ENCODE assay signal across 13 mouse cellular contexts in the genomic region with DNA sequence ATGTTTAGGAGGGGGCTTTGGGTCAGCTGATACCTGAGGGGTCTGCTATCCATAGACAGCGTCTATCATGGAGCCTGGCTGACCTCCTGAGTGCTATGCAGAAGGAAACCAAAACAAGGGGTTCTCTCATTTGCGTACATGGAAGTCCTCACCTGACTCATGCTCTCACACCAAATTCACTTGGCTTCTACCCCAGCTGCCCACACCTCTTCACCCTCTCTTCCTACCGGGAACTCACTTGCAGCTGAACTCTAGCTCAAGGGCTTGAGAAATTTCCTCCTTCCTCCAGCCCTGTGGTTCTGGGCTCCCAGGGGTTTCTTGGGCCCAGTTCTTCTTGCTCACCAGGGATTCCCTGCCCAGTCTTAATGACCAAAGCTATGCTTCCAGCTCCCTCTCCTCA. TPM values are rescaled to one million over a fixed set of nuclear protein-coding genes. Genes with fewer than 3 reads are reported as not detected.
A peak's percentile ranks its signal among the peaks of the same experiment; 100 is the strongest.
DNase-seq lines count a peak whose midpoint lies in the region; ATAC-seq lines count a peak whose summit lies in the region.
"Had no signal": no experiment of that assay in that cellular context is flagged by ENCODE, and none has a peak within 500 bp of the region (broad histone marks: within the 10 kb centered on the region; RNA-seq: fewer than 3 reads in every experiment).

No protein-coding gene starts in this region.

- no peaks in the 10 kb centered on the region for H3K27me3 ChIP-seq in heart, embryonic 13.5 days (replicated peaks)
- H3K27me3 ChIP-seq in intestine, embryonic 15.5 days (replicated peaks) = no peaks in the 10 kb centered on the region
- no peaks in the 10 kb centered on the region for H3K27me3 ChIP-seq in forebrain, embryonic 16.5 days (replicated peaks; ENCODE audit: control insufficient read depth, insufficient read depth, low read length)
- H3K27me3 ChIP-seq: embryonic facial prominence, embryonic 15.5 days; kidney, embryonic 15.5 days; midbrain, embryonic 13.5 days had no signal

- no peak overlapping the region for H3K9ac ChIP-seq in heart, embryonic 13.5 days
- H3K9ac ChIP-seq in intestine, embryonic 15.5 days = no peak overlapping the region
- no peak overlapping the region for H3K9ac ChIP-seq in forebrain, embryonic 16.5 days (replicated peaks; ENCODE audit: low read depth, low read length)
- H3K9ac ChIP-seq: embryonic facial prominence, embryonic 15.5 days; kidney, embryonic 15.5 days; liver, embryonic 14.5 days; midbrain, embryonic 13.5 days had no signal

- ATAC-seq in heart, embryonic 13.5 days (ENCODE audit: extremely low read depth, insufficient number of reproducible peaks, low FRiP score, low TSS enrichment) = no peak
- ATAC-seq in intestine, embryonic 15.5 days = no peak
- no peak for ATAC-seq in forebrain, embryonic 16.5 days
- ATAC-seq: midbrain, embryonic 13.5 days had no signal

- H3K36me3 ChIP-seq in heart, embryonic 13.5 days = no peaks in the 10 kb centered on the region
- no peaks in the 10 kb centered on the region for H3K36me3 ChIP-seq in intestine, embryonic 15.5 days
- peaks cover 10% of the 10 kb centered on the region for H3K36me3 ChIP-seq in macrophage (ENCODE audit: inconsistent target)
- H3K36me3 ChIP-seq in forebrain, embryonic 16.5 days (ENCODE audit: control insufficient read depth, insufficient read depth) = no peaks in the 10 kb centered on the region
- H3K36me3 ChIP-seq: embryonic facial prominence, embryonic 15.5 days; kidney, embryonic 15.5 days; midbrain, embryonic 13.5 days had no signal

- no peaks in the 10 kb centered on the region for H3K9me3 ChIP-seq in heart, embryonic 13.5 days
- no peaks in the 10 kb centered on the region for H3K9me3 ChIP-seq in intestine, embryonic 15.5 days
- no peaks in the 10 kb centered on the region for H3K9me3 ChIP-seq in forebrain, embryonic 16.5 days (ENCODE audit: control insufficient read depth, low read length)
- H3K9me3 ChIP-seq: embryonic facial prominence, embryonic 15.5 days; kidney, embryonic 15.5 days; midbrain, embryonic 13.5 days had no signal

- H3K4me3 ChIP-seq in heart, embryonic 13.5 days = no peak overlapping the region
- no peak overlapping the region for H3K4me3 ChIP-seq in intestine, embryonic 15.5 days (replicated peaks)
- peak overlapping the region; percentile 87 for H3K4me3 ChIP-seq in macrophage (ENCODE audit: inconsistent target)
- no peak overlapping the region for H3K4me3 ChIP-seq in forebrain, embryonic 16.5 days (replicated peaks; ENCODE audit: low read length)
- H3K4me3 ChIP-seq: embryonic facial prominence, embryonic 15.5 days; kidney, embryonic 15.5 days; midbrain, embryonic 13.5 days had no signal

- H3K79me2 ChIP-seq in macrophage (ENCODE audit: inconsistent target) = peaks cover 70% of the 10 kb centered on the region

- peaks cover 10% of the 10 kb centered on the region for H3K4me1 ChIP-seq in heart, embryonic 13.5 days
- H3K4me1 ChIP-seq in intestine, embryonic 15.5 days (replicated peaks) = peaks cover 13% of the 10 kb centered on the region; the same call in 1 of the 2 replicates
- H3K4me1 ChIP-seq in forebrain, embryonic 16.5 days (replicated peaks; ENCODE audit: control insufficient read depth, insufficient read depth, low read length) = no peaks in the 10 kb centered on the region
- H3K4me1 ChIP-seq: embryonic facial prominence, embryonic 15.5 days; midbrain, embryonic 13.5 days had no signal

- peak overlapping the region; percentile 3; the same call in 1 of the 2 replicates for H3K4me2 ChIP-seq in heart, embryonic 13.5 days
- H3K4me2 ChIP-seq in intestine, embryonic 15.5 days (replicated peaks) = peak overlapping the region; percentile 11; the same call in 1 of the 2 replicates
- H3K4me2 ChIP-seq in forebrain, embryonic 16.5 days (ENCODE audit: low read length) = no peak overlapping the region
- H3K4me2 ChIP-seq: embryonic facial prominence, embryonic 15.5 days; kidney, embryonic 15.5 days; midbrain, embryonic 13.5 days had no signal

- WGBS in heart, embryonic 13.5 days = 67% methylated on average over 3 of the region's 3 CpGs
- 71% methylated on average over 3 of the region's 3 CpGs for WGBS in intestine, embryonic 15.5 days
- WGBS in macrophage (ENCODE audit: missing documents) = 8% methylated on average over 3 of the region's 3 CpGs
- WGBS in forebrain, embryonic 16.5 days = 89% methylated on average over 3 of the region's 3 CpGs

- H3K27ac ChIP-seq in heart, embryonic 13.5 days (replicated peaks) = no peak overlapping the region
- no peak overlapping the region for H3K27ac ChIP-seq in intestine, embryonic 15.5 days
- H3K27ac ChIP-seq in macrophage = peak overlapping the region; percentile 97
- H3K27ac ChIP-seq in forebrain, embryonic 16.5 days (ENCODE audit: low read length) = no peak overlapping the region
- H3K27ac ChIP-seq: embryonic facial prominence, embryonic 15.5 days; kidney, embryonic 15.5 days; liver, embryonic 14.5 days; midbrain, embryonic 13.5 days had no signal

- no peak for DNase-seq in heart, postnatal 4 days
- peak; percentile 29 for DNase-seq in NIH3T3 (ENCODE audit: low read depth)
- no peak for DNase-seq in adrenal gland, postnatal 10 days
- DNase-seq in thymus, postnatal 0 days (ENCODE audit: low spot score) = no peak
- DNase-seq: cerebellum, adult 9-11 months had no signal

RNA-seq across cellular contexts. Expression of a gene that starts 0.6 kb away (rescaled TPM):
- polyA plus RNA-seq in heart, embryonic 13.5 days (2015; fragmentation: Nextera tagmentation; extraction: Ambion mirVana) = 0.62 and 1.2 TPM in 2 replicates
- 1 to 10 TPM in 1 of 2 experiments, under 1 TPM in 1; 0.86 to 1.3 TPM for total RNA-seq in heart, postnatal 4 days (2021)
- polyA plus RNA-seq in intestine, embryonic 15.5 days (2015; fragmentation: Nextera tagmentation; extraction: Ambion mirVana) = 1.1 TPM in 2 replicates
- 100 to 1,000 TPM in 8 of 26 experiments, 10 to 100 TPM in 18; 34.4 to 232 (median 82.6) TPM for total RNA-seq in macrophage (2018; cell fraction: chromatin; rRNA removed)
- 100 to 1,000 TPM; 244 to 546 (median 327) TPM for total RNA-seq in macrophage (2018; cell fraction: cytosol; rRNA removed)
- total RNA-seq in macrophage (2018; cell fraction: nucleus; rRNA removed) = 100 to 1,000 TPM; 101 to 544 (median 322) TPM
- 102 to 269 TPM (median 231 TPM) in 3 replicates for polyA plus RNA-seq in macrophage (2018)
- 0.25 and 0.39 TPM in 2 replicates for polyA plus RNA-seq in forebrain, embryonic 16.5 days (2015; fragmentation: Nextera tagmentation; extraction: Ambion mirVana)
- total RNA-seq in adrenal gland, postnatal 10 days (2021) = 1 to 10 TPM; 1.9 to 2.3 TPM
- 0.96 and 1.5 TPM in 2 replicates for polyA plus RNA-seq in thymus, postnatal 0 days (2015; fragmentation: Nextera tagmentation; extraction: Ambion mirVana)

RNA-seq across cellular contexts. Expression of a gene that starts 27.9 kb away (rescaled TPM):
- 103 and 116 TPM in 2 replicates for polyA plus RNA-seq in heart, embryonic 13.5 days (2015; fragmentation: Nextera tagmentation; extraction: Ambion mirVana)
- 10 to 100 TPM; 77.0 to 79.0 TPM for total RNA-seq in heart, postnatal 4 days (2021)
- polyA plus RNA-seq in intestine, embryonic 15.5 days (2015; fragmentation: Nextera tagmentation; extraction: Ambion mirVana) = 138 and 154 TPM in 2 replicates
- 100 to 1,000 TPM in 2 of 26 experiments, 10 to 100 TPM in 24; 42.8 to 106 (median 71.4) TPM for total RNA-seq in macrophage (2018; cell fraction: chromatin; rRNA removed)
- total RNA-seq in macrophage (2018; cell fraction: cytosol; rRNA removed) = 100 to 1,000 TPM in 5 of 26 experiments, 10 to 100 TPM in 21; 78.3 to 119 (median 90.3) TPM
- 10 to 100 TPM; 37.0 to 80.7 (median 58.0) TPM for total RNA-seq in macrophage (2018; cell fraction: nucleus; rRNA removed)
- polyA plus RNA-seq in macrophage (2018) = 98.0 to 366 TPM (median 125 TPM) in 3 replicates
- 132 and 140 TPM in 2 replicates for polyA plus RNA-seq in forebrain, embryonic 16.5 days (2015; fragmentation: Nextera tagmentation; extraction: Ambion mirVana)
- 10 to 100 TPM; 73.9 to 87.0 TPM for total RNA-seq in adrenal gland, postnatal 10 days (2021)
- polyA plus RNA-seq in thymus, postnatal 0 days (2015; fragmentation: Nextera tagmentation; extraction: Ambion mirVana) = 190 and 199 TPM in 2 replicates

RNA-seq across cellular contexts. Expression of a gene that starts 29.8 kb away (rescaled TPM):
- 1,230 and 1,350 TPM in 2 replicates for polyA plus RNA-seq in heart, embryonic 13.5 days (2015; fragmentation: Nextera tagmentation; extraction: Ambion mirVana)
- 100 to 1,000 TPM; 626 to 671 TPM for total RNA-seq in heart, postnatal 4 days (2021)
- polyA plus RNA-seq in intestine, embryonic 15.5 days (2015; fragmentation: Nextera tagmentation; extraction: Ambion mirVana) = 1,295 and 1,316 TPM in 2 replicates
- total RNA-seq in macrophage (2018; cell fraction: chromatin; rRNA removed) = 100 to 1,000 TPM in 2 of 26 experiments, 10 to 100 TPM in 24; 20.4 to 119 (median 53.5) TPM
- 100 to 1,000 TPM; 377 to 989 (median 481) TPM for total RNA-seq in macrophage (2018; cell fraction: cytosol; rRNA removed)
- 100 to 1,000 TPM in 15 of 26 experiments, 10 to 100 TPM in 11; 59.3 to 224 (median 111) TPM for total RNA-seq in macrophage (2018; cell fraction: nucleus; rRNA removed)
- polyA plus RNA-seq in macrophage (2018) = 516 to 719 TPM (median 630 TPM) in 3 replicates
- 1,102 and 1,203 TPM in 2 replicates for polyA plus RNA-seq in forebrain, embryonic 16.5 days (2015; fragmentation: Nextera tagmentation; extraction: Ambion mirVana)
- 100 to 1,000 TPM; 311 to 337 TPM for total RNA-seq in adrenal gland, postnatal 10 days (2021)
- polyA plus RNA-seq in thymus, postnatal 0 days (2015; fragmentation: Nextera tagmentation; extraction: Ambion mirVana) = 874 and 945 TPM in 2 replicates

RNA-seq across cellular contexts. Expression of a gene that starts 53.0 kb away (rescaled TPM):
- polyA plus RNA-seq in heart, embryonic 13.5 days (2015; fragmentation: Nextera tagmentation; extraction: Ambion mirVana) = 7.3 and 8.4 TPM in 2 replicates
- total RNA-seq in heart, postnatal 4 days (2021) = 1 to 10 TPM; 3.9 to 4.2 TPM
- 10.8 and 11.2 TPM in 2 replicates for polyA plus RNA-seq in intestine, embryonic 15.5 days (2015; fragmentation: Nextera tagmentation; extraction: Ambion mirVana)
- 10 to 100 TPM in 16 of 26 experiments, 1 to 10 TPM in 10; 1.3 to 25.9 (median 11.4) TPM for total RNA-seq in macrophage (2018; cell fraction: chromatin; rRNA removed)
- total RNA-seq in macrophage (2018; cell fraction: cytosol; rRNA removed) = 10 to 100 TPM in 23 of 26 experiments, 1 to 10 TPM in 3; 3.5 to 45.1 (median 25.7) TPM
- 10 to 100 TPM in 21 of 26 experiments, 1 to 10 TPM in 5; 3.2 to 47.9 (median 22.7) TPM for total RNA-seq in macrophage (2018; cell fraction: nucleus; rRNA removed)
- polyA plus RNA-seq in macrophage (2018) = 12.3 to 18.2 TPM (median 13.4 TPM) in 3 replicates
- 6.1 and 8.3 TPM in 2 replicates for polyA plus RNA-seq in forebrain, embryonic 16.5 days (2015; fragmentation: Nextera tagmentation; extraction: Ambion mirVana)
- 10 to 100 TPM; 11.6 to 26.0 TPM for total RNA-seq in adrenal gland, postnatal 10 days (2021)
- 7.3 and 8.0 TPM in 2 replicates for polyA plus RNA-seq in thymus, postnatal 0 days (2015; fragmentation: Nextera tagmentation; extraction: Ambion mirVana)

Comparison
In these comparisons a context has a peak if more than half of its experiments do, and no peak if none do; other contexts are left out.
1. RNA of a gene that starts 0.6 kb away (polyA plus RNA-seq): 102 to 269 TPM in macrophage; 0.96 to 1.5 TPM in thymus, postnatal 0 days, 0.62 to 1.2 TPM in heart, embryonic 13.5 days, 1.1 TPM in intestine, embryonic 15.5 days and 0.25 to 0.39 TPM in forebrain, embryonic 16.5 days; every median in the first group is over 10 times any median in the second.